Mouse (Mus musculus) lung, adult 2 months (tissue): ENCODE data around the gene Cep152.

ENCODE experiments used
- CTCF ChIP-seq: fragments of 200-500 bp; IDR thresholded peaks from 2 replicates; pipeline ENCODE4 v1.5.1; 2011; ENCODE audit warnings: mild to moderate bottlenecking, low read length, control low read depth; ENCODE audit not compliant: insufficient read depth
- POLR2A ChIP-seq: fragments of 200-500 bp; IDR thresholded peaks from 2 replicates; pipeline ENCODE4 v1.6.1; 2011; ENCODE audit warnings: low read depth, mild to moderate bottlenecking, control low read depth, low read length, borderline replicate concordance; ENCODE audit errors: extremely low read depth

DNA sequence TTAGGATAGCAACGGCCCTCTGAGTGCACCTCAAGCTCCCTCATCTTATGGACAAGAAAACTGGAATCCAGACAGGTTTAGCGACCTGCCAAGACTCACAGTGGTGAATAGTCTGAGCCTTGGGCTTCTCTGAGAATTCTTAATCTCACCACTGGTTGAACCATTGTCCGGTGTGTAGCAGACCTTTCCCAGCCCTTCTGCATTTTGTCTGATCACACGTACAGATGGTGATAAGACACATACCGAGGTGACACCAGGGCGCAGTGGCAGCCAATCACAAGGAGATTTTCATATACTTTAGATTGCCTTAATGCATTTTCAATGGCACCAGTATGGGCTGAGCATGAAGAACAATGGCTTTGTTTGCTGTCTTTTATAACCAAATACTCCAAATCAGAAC, 3.6 kb upstream of the Cep152 start:
- TF ChIP-seq POLR2A = no peak
- no peak for TF ChIP-seq CTCF
